Mouse (Mus musculus) hindbrain, embryonic 15.5 days (tissue): Measurements from ENCODE around the gene Olfr60. TPM values are rescaled to one million over a fixed set of nuclear protein-coding genes. Genes with fewer than 3 reads are reported as not detected.

Experiments used
- polyA plus RNA-seq: library from polyadenylated mRNA; unstranded; fragments of >200 nt; fragmentation: Nextera tagmentation; extraction: Ambion mirVana; gene quantifications from 2 replicates; pipeline ENCODE4 v1.2.1, GENCODE M21; 2015

Olfr60 gene
- polyA plus RNA-seq, 1 experiment from 2014 or later: not detected

Other genes starting within 250 kb of the Olfr60 start
- 7.7 and 9.6 TPM in 2 replicates for gene Paox, start 245.9 kb downstream of the Olfr60 start, polyA plus RNA-seq
- 115 and 120 TPM in 2 replicates for gene Echs1, start 245.2 kb downstream of the Olfr60 start, polyA plus RNA-seq
- 27.4 and 31.1 TPM in 2 replicates for gene Mtg1, start 224.1 kb downstream of the Olfr60 start, polyA plus RNA-seq
- 24.9 and 28.2 TPM in 2 replicates for gene Sprn, start 206.8 kb downstream of the Olfr60 start, polyA plus RNA-seq
- gene Olfr522, start 196.9 kb downstream of the Olfr60 start, polyA plus RNA-seq: not detected in 2 replicates
- not detected in 2 replicates for gene Olfr523, start 188.5 kb downstream of the Olfr60 start, polyA plus RNA-seq
- gene Olfr524, start 155.7 kb downstream of the Olfr60 start, polyA plus RNA-seq: not detected in 2 replicates
- gene Cd163l1, start 143.4 kb downstream of the Olfr60 start, polyA plus RNA-seq: 0.04 TPM in 1 of 2 replicates, not detected in the other
- not detected in 2 replicates for gene 5830411N06Rik, start 114.4 kb downstream of the Olfr60 start, polyA plus RNA-seq
- gene Olfr525, start 40.8 kb downstream of the Olfr60 start, polyA plus RNA-seq: not detected in 2 replicates
- gene Olfr527, start 27.7 kb downstream of the Olfr60 start, polyA plus RNA-seq: not detected in 2 replicates
- gene Olfr530, start 14.7 kb upstream of the Olfr60 start, polyA plus RNA-seq: not detected in 2 replicates
- not detected in 2 replicates for gene Olfr531, start 41.2 kb upstream of the Olfr60 start, polyA plus RNA-seq
- not detected in 2 replicates for gene Olfr532, start 60.0 kb upstream of the Olfr60 start, polyA plus RNA-seq
- gene Olfr533, start 101.7 kb upstream of the Olfr60 start, polyA plus RNA-seq: not detected in 2 replicates
- not detected in 2 replicates for gene Olfr535, start 122.5 kb upstream of the Olfr60 start, polyA plus RNA-seq
- not detected in 2 replicates for gene Olfr536, start 145.7 kb upstream of the Olfr60 start, polyA plus RNA-seq
- gene Olfr538, start 206.2 kb upstream of the Olfr60 start, polyA plus RNA-seq: not detected in 2 replicates
- gene Olfr46, start 239.6 kb upstream of the Olfr60 start, polyA plus RNA-seq: 0.01 TPM in 1 of 2 replicates, not detected in the other